Mouse (Mus musculus): Measurements from ENCODE around the gene Esrrb. TPM values are rescaled to one million over a fixed set of nuclear protein-coding genes. Genes with fewer than 3 reads are reported as not detected.

Esrrb gene
- total RNA-seq, 2 experiments from 2014 or later = 16.4 to 30.0 TPM

DNA sequence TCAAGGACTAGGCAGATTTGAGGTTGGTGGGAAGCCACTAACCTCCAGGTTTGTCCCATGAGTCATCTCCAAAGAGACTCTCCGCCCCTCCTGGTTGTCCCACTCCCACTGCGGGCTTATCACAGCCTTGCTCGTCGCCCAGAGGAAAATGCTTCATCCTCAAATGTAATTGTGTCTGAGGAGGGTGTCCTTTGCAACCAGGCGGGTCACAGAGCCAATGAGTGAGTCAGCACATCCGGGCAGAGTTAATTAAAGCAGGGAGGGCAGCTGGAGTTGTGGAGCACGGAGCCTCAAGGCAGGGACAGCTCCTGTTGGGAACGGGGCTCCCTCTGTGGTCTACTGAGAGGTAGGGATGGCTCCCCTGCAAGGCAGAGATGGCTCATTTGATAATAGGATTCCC lies 37.8 kb downstream of the Esrrb start:
- DNase-seq = peak in 1 of 2 experiments; percentile 27
- intact Hi-C loops (cut with DNase I) = no loop called here

DNA sequence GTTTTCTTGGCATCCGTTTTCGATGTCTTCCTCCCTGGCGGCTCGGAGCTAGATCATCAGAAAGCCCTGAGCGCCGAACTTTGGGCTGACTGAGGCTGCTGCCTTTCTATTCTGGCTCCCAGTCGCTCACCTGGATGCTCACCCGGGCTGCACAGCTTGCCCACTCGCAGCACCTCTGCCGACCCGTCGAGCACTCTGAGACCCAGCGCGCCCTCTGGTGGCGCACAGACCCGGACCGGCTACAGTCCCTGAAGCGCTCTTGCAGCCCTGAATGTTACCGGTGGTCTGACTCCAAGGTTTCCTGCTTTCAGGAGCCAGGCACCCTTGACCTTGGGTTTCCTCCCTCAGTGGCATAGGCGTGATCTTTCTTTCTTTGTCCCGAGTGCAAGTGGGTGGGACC lies 41.8 kb downstream of the Esrrb start:
- intact Hi-C loops (cut with DNase I) = loop anchor here (1.0 to 2.0 kb wide), 3 partner anchors 120 to 270 kb away; no protein-coding TSS in a partner anchor
- DNase-seq = peak; percentile 78 to 82

DNA sequence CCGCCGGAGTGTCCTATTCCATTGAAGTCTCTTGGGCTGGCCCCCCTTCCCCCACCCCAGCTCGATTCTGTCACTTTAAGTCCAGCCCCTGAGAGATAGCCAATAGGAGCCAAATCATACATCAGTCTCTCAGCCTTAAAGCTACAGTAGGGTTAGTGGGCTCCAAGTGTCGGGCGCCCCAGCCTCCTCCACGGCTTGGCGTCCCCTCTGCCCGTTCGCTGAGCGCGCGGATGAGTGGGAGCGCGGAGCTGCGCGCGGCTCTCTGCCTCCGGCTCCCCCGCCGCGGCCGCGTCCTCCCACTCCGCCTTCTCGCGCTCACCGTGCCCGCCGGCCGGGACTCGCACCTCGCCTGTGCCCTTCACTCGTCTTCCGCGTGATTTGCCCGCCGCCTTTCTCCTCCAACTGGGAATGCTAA lies 60.6 kb downstream of the Esrrb start:
- intact Hi-C loops (cut with DNase I) = no loop called here
- peak; percentile 28 to 50 for DNase-seq

DNA sequence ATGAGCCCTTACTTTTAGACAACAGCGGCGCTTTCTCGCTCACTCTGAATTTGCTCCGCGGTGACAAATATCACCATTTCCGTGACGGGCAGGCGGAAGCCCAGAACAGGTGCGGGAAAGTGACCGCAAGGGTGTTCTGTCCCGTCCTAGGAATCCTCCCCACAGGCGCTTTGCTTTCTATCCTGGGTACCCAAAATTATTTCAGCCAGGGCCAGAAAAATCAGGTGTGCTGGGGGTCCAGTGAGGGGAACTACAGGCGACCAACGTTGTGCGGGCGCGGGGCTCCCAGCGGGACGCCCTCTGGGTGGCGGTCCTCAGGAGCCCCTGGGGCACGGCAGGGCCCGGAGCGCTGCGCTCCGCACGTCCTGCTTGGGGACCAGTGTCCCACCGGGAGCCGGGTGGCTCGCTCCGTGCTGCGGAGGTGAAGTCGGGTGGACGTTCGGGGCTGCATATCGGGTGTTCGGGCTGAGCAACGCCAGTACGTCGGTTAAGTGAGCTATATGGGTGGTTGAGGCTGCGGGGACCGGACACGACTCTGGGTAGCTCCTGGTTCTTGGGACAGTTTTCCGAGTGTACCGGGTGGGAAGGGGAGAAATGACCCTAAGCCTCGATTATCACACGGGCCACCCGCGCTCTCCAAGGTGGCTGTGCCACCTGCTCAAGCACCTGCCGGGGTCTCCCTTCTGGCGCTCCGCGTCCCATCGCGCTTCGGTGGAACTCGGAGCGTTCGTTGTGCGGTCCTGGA lies 61.4 kb downstream of the Esrrb start:
- intact Hi-C loops (cut with DNase I) = no loop called here
- DNase-seq = no peak

DNA sequence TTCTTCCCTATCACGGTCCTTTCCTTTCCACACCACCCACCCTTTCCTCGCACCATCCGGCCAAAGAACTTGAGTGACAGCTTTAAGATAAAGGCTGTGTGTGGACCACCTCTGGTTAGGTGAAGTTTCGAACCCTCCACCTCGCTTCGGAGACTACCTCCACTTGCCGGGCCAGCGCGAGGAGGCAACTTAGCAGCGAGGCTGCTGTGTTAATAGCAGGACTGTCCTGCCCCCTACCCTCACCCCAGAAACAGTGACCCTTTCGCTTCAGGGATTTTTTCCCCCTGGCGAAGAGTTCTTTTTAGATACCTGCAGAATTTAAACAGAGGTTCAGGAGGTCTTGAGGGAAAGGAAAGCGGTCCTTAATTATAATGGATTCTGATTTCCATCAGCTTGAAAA lies 62.2 kb downstream of the Esrrb start:
- DNase-seq = no peak
- intact Hi-C loops (cut with DNase I) = no loop called here

DNA sequence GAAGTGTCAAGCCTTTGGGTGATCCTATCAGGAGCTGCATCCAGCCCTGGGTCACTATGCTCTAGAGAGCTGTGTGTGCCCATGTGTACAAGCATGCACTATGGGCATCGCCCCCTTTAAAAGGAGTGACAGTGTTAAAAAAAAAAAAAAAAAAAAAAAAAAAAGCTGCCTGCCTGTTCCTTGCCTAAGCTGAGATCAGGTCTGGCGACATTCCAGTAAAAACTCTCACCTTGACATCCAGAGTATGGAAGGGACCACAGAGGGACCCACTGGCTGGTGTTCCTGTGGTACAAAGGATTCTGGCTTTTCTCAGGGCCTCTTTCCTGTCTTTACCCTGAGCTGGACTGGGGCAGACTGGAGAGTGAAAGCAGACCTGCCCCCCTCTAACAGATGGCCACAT lies 66.7 kb downstream of the Esrrb start:
- intact Hi-C loops (cut with DNase I) = no loop called here

DNA sequence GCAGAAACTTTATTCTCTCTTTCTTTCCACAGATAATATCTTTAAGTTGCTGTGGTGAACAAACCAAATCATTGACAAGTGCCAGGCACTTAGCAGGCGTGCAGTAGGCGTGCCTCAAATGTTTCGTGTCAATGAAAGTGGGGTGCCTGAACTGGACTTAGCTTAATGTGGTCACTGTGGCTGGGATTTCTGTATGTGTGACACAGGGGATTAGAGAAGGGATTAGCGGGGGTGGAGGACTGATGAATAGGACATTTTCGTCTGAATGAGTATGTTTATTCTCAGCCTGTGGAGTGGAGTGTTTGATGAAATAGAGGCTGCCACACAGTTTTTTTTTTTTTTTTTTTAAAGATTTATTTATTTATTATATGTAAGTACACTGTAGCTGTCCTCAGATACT lies 70.8 kb downstream of the Esrrb start:
- intact Hi-C loops (cut with DNase I) = loop anchor here (5.0 kb wide), 1 partner anchor 181 kb away; no protein-coding TSS in a partner anchor

More for the DNA sequence above, 66.7 kb downstream of the Esrrb start:
- DNase-seq = no peak

DNA sequence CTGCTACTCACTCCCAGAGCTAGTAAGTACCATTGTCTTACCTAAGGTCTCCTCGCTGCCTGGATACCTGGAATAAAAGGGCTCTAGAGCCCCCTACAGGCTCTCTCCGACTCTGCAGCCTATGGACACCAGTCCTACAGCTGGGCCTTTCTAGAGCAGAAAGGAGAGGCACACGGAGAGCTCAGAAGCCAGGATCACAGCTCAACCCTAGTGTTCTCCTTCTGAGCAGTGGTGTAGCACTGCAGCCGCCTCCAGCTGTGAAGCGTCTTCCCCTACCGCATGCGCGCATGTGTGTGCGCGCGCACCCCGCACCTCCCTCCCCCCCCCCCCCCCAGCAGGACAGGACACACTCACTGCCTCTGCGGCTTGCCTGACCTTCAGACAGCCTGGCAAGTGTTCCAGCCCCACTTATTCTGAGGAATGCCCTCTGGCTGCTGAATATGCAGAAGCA lies 72.5 kb downstream of the Esrrb start:
- intact Hi-C loops (cut with DNase I) = loop anchor here (1.0 to 5.0 kb wide), 2 partner anchors 179 to 301 kb away; no protein-coding TSS in a partner anchor
- peak; percentile 48 to 52 for DNase-seq

More for the DNA sequence above, 70.8 kb downstream of the Esrrb start:
- no peak for DNase-seq

DNA sequence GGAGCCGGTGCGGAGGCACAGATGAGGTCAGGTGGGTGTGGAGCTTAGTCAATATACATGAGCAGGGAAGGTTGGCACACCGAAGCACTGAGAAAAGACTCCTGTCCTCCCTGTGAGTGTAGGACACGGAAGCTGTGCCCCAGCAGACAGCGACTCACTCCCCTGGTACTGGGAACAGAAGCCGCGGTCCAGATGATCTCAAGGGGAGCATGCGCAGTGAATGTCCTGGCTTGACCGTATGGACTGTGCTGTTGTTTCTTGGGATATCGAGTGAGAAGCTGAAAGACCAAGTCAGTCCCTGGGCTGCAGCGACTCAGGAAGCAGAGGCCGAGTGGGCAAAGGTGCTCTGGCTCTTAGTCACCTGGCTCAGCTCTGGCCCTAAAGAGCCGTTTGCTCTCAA lies 74.7 kb downstream of the Esrrb start:
- intact Hi-C loops (cut with DNase I) = no loop called here

DNA sequence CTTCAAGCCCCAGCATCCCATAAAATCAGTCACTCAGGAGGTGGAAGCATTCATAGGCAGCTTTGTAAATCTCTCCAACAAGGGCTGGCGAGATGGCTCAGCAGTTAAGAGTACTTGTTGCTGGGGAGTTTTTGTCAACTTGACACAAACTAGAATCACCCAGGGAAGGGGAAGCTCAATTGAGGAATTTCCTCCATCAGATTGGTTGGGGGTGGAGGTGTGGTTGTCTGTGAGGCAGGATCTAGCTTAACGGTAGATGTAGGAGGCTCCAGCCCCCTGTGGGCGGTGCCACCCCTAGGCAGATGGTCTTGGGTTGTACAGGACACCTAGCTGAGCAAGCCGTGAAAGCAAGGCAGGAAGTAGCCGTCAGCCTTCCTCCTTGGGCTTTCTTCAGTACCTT lies 89.9 kb downstream of the Esrrb start:
- no peak for DNase-seq
- intact Hi-C loops (cut with DNase I) = no loop called here

More for the DNA sequence above, 74.7 kb downstream of the Esrrb start:
- no peak for DNase-seq

DNA sequence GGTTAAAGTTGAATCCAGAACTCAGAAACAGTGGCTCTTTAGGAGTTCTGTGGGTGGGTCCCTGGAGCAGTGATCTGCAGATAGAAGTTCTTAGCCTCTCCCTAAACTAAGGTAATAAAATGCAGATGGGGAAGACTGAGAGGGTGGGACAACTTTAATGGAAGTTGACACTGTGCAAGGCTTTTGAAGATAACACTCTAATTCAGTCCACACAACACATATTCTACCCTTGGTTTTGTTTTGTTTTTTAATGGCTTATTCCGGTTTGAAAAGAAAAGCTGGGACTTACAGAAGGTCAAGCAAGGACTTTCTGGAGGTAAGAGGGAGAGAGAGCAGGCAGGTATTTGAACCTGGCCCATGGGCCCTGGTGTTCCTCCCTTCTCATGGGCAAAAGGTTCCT lies 94.1 kb downstream of the Esrrb start:
- intact Hi-C loops (cut with DNase I) = no loop called here
- DNase-seq = no peak

DNA sequence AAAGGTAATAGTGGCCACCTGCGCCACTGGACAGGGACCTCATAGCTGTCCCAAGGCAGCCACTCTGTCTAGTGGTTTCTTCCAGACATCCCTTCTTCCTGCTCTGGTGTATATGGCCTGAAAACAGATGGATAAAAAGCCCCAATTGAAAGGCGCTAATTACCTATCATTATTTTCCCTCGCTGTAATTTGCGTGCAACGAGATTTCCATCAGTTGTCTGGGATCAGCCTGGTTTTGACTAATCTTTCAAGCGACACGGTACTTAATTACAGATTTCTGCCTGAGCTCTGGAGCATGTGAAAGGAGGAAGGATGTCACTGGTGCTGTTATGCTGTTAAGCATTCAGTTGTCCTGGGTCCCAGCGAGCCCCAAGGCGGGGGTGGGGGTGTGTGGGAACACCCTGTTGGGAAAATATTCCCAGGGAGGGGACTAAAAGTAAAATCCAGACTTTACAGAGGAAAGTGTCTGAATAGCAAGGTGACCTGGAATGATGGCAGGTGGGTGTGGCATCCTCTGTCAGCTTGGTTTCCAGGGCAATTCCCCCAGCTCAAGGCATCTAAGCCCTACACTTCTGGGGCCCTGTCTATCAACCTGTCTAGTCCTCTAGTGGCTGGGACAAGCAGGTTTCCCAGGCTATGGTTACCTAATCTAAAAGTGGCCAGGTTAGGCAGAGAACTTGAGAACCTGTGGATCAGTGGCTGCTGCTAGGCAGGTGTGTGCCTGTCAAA lies 102.0 kb downstream of the Esrrb start:
- intact Hi-C loops (cut with DNase I) = no loop called here
- DNase-seq = no peak

DNA sequence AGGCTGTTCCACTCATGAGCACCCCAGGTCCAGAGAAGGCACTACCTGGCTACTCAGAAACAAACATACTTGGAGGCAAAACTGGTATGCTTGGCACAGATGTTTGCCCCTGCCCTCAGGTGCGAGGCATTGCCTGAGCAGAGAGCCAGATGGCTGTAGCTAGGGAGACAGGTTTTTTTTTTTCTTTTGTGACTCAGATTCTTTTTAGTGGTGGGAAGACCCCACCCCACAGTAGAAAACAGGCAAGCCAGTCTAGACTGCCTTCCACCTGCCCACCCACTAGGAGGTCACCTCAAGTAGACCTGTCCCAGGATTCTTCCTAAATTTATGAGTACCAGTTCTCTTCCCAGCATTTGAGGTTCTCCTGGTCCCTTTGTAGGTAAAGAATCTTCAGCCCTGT lies 103.5 kb downstream of the Esrrb start:
- DNase-seq = no peak
- intact Hi-C loops (cut with DNase I) = no loop called here

DNA sequence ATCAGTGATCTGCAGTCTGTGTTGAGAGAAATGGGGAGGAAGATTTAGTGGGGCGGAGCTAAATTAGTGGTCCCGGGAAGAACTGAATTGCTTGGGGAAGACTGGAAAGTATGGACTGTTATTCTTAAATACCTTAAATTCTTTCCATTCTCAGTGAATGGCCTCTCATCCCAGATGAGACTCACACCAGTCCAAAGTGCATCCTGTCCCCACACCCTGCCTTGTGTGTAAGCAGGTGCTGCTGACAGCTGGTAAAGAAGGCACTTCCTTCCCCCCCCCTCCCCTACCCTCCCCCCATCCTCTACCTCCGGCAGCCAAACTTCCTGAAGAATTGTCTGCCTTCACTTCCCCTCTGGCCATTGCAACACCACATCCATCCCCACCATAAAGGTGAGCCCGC lies 105.3 kb downstream of the Esrrb start:
- intact Hi-C loops (cut with DNase I) = no loop called here
- no peak for DNase-seq

DNA sequence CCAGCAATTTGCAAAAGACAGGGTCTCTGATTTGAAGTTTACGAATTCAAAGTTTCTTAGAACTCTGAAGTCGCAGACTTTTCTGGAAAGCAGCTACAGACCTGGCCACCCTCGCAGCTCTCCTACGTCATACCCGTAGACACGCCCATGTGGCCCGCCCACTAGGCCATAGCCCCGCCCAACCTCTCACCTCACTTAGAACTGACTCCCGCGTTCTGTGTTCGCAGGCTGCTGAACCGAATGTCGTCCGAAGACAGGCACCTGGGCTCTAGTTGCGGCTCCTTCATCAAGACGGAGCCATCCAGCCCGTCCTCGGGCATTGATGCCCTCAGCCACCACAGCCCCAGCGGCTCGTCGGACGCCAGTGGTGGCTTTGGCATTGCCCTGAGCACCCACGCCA lies 109.0 kb downstream of the Esrrb start:
- no peak for DNase-seq

DNA sequence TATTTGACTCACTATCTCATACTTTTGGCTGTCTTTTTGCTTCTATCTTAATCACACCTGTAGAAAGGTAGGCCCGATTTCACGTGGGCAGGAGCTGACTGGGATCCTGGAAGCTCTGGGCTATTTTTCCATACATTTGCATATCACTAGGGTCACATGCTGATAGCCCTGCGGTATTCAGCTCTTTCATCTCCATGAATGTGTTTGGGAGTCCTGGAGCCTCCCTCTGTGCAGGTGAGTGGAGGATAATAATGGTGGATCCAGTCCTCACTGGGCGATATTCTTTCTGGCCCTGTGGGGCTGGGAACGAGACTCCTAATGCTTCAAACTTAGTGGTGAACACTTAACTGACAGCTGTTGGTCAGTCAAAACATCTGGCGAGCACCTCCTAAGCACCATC lies 110.0 kb downstream of the Esrrb start:
- DNase-seq = no peak
- intact Hi-C loops (cut with DNase I) = no loop called here

More for the DNA sequence above, 109.0 kb downstream of the Esrrb start:
- intact Hi-C loops (cut with DNase I) = no loop called here

DNA sequence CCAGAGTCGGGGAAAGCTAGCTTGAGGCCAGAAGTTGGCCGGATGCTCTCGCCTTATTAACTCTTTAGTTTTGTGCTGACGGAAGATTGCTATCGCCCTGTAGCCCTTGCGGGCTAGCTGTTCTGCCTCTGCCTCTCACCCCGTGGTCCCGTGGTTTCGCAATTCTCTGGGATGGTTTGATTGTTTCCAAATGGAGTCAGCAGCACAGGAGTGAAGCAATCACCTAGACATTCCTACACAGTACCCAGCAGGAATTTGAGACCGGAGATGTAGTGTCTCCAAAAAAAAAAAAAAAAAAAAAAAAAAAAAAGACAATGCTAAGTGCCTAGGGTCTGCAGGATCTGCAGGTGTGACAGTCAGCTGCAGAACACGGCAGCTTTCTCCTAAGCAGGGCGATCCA lies 112.7 kb downstream of the Esrrb start:
- DNase-seq = no peak
- intact Hi-C loops (cut with DNase I) = no loop called here

DNA sequence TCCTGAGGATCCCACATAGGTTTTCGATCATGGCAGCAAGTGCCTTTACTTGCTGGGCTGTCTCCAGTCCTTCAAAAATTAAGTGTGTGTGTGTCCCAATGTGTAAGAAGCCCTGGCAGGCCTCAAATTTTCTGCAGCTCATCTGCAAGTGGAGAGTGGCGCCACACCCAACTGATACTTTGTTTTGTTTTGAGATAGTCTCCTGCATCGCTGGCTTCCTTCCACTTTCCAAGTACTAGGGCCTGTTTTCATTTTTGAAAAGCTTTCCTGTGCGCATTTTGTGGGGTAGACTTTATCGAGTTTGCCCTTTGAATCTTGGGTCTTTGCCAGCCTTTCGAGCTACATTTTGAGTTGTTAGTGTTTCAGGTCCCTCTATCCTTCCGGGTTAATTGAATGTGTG lies 115.1 kb downstream of the Esrrb start:
- no peak for DNase-seq
- intact Hi-C loops (cut with DNase I) = no loop called here

DNA sequence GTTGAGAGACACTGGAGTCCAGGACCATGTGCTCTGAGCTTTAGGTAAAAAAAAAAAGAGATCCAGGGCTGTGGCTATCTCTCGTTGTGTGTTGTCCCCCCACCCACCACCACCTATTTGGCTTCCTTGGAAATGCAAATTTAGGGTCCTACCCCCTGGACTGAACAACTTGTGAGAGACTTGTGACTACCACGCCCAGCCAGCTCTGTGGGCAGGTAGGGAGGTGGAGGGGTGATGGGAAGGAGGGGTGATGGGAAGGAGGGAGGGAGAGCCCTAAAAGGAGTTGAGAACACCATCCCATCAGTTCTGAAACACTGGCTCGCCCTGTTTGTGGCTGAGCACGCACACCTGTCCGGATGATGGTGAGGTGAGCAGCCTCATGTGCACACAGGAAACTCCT lies 118.0 kb downstream of the Esrrb start:
- intact Hi-C loops (cut with DNase I) = no loop called here
- no peak for DNase-seq

DNA sequence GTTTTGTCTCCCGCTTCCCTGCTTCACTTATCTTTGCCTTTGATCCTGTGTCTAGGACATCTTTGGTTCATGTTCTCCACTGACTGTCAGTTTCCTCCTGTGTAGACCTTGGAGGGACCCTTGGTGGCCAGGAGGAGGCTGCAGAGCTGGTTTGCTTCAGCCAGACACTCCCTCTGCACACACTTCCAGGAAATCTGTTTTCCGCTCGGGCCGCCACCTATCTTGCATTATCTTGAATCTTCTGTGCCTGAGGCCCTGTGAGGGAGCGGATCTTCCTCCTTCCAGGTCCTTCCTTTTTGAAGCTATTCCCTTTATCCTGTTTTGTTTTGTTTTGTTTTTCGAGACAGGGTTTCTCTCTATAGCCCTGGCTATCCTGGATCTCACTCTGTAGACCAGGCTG lies 121.1 kb downstream of the Esrrb start:
- intact Hi-C loops (cut with DNase I) = no loop called here

DNA sequence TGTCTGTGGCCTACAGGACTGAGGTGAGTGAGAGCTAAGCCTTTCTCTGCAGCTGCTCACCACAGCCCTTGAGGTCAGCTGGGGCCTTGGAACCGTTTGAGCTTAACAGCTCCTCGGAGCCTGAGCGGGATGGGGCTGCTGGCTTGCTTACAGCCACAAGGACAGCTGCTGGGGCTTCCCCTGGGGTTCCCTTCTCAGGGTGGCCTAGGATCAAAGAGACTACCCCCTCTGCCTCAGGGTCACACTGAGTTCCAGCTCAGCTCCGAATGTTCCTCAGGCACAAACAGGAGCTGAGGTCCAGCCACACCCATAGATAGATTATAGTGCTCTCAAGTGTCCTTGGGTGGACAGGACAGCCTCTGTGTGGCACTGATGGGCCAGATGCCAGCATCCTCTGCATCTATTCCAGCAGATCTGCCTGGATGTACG lies 122.5 kb downstream of the Esrrb start:
- intact Hi-C loops (cut with DNase I) = no loop called here
- peak in 1 of 2 experiments; percentile 9 for DNase-seq

More for the DNA sequence above, 121.1 kb downstream of the Esrrb start:
- no peak for DNase-seq

DNA sequence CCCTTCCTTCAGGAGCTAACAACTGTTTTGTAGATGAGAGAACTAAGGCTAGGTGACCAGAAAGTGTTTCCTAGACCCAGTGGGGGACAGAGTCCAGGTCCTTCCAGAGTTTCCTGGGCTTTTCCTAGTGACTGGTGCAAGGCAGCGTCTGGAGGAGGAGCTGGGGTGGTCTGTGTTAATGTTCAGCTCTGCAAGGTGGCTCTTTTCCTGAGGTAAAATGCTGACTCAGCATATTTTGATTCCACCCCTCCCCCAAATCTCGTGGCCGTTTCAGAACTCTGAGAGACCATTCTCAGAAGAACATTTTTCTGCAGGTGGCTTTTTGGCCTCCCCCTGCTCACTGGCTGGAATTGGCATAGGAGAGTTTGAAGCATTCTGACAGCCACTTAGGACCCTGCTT lies 127.1 kb downstream of the Esrrb start:
- DNase-seq = no peak
- intact Hi-C loops (cut with DNase I) = no loop called here
